Mouse (Mus musculus) heart, embryonic 14.5 days (tissue): ENCODE measurements at regions not wholly inside any gene's neighbourhood (a gene's known extent, or its start where the extent isn't known, plus 50 kb on each side); places are given as distances from the start of the nearest gene placed in this dataset.

Experiments
- ATAC-seq: fragments of 200-750 bp; cut with Nextera tagmentation; 2 replicates; pipeline ENCODE4 v1.8.0; 2017; ENCODE audit warnings: low read depth, moderate TSS enrichment; ENCODE audit not compliant: insufficient number of reproducible peaks, insufficient read depth, low FRiP score
- H3K27ac ChIP-seq, 2 experiments: fragments of 200-500 bp in 1 of 2; fragments of 300-500 bp in 1 of 2; sonication (generic) in 1 of 2; replicated peaks in 1 of 2; 2 replicates each; pipeline ENCODE4 v1.5.1; 2012 to 2014; ENCODE audit warnings: low read depth in 2 of 2, low read length in 2 of 2, control low read depth in 1 of 2, mild to moderate bottlenecking in 1 of 2, mixed read lengths in 1 of 2; ENCODE audit not compliant: control insufficient read depth in 1 of 2, insufficient read depth in 1 of 2
- H3K27me3 ChIP-seq: fragments of 300-500 bp; sonication (generic); 2 replicates; pipeline ENCODE4 v1.6.1; 2014; ENCODE audit warnings: mild to moderate bottlenecking, low read length, control low read depth; ENCODE audit not compliant: control insufficient read depth, insufficient read depth
- H3K36me3 ChIP-seq: fragments of 300-500 bp; sonication (generic); 2 replicates; pipeline ENCODE4 v1.6.1; 2014; ENCODE audit warnings: mild to moderate bottlenecking, control low read depth, low read length, mixed read lengths; ENCODE audit not compliant: control insufficient read depth, insufficient read depth
- H3K4me1 ChIP-seq, 2 experiments: fragments of 200-500 bp in 1 of 2; fragments of 300-500 bp in 1 of 2; sonication (generic) in 1 of 2; 2 replicates each; pipeline ENCODE4 v1.6.1; 2012 to 2014; ENCODE audit warnings: low read length in 2 of 2, control low read depth in 1 of 2, mixed read lengths in 1 of 2; ENCODE audit not compliant: control insufficient read depth in 2 of 2, insufficient read depth in 2 of 2
- H3K4me2 ChIP-seq: fragments of 300-500 bp; sonication (generic); 2 replicates; pipeline ENCODE4 v1.6.1; 2014; ENCODE audit warnings: mild to moderate bottlenecking, low read length
- H3K4me3 ChIP-seq, 2 experiments: fragments of 200-500 bp in 1 of 2; fragments of 300-500 bp in 1 of 2; sonication (generic) in 1 of 2; 2 replicates each; pipeline ENCODE4 v1.5.1; 2012 to 2014; ENCODE audit warnings: low read length in 2 of 2, mild to moderate bottlenecking in 2 of 2, control low read depth in 1 of 2, low read depth in 1 of 2, moderate library complexity in 1 of 2; ENCODE audit not compliant: control insufficient read depth in 1 of 2, insufficient read depth in 1 of 2
- H3K9ac ChIP-seq: fragments of 300-500 bp; sonication (generic); 2 replicates; pipeline ENCODE4 v1.6.1; 2014; ENCODE audit warnings: mild to moderate bottlenecking, low read length
- H3K9me3 ChIP-seq: fragments of 300-500 bp; sonication (generic); 2 replicates; pipeline ENCODE4 v1.6.1; 2016; ENCODE audit warnings: low read length, control low read depth; ENCODE audit not compliant: control insufficient read depth
- WGBS: fragments of 180-500 bp; shearing (Covaris S2); extraction: QIAGEN DNeasy Blood & Tissue Kit; methylation state at CpG from one replicate; pipeline ENCODE4 v1.1.7; 2014; 5-methylcytosine and 5-hydroxymethylcytosine counted together

DNA sequence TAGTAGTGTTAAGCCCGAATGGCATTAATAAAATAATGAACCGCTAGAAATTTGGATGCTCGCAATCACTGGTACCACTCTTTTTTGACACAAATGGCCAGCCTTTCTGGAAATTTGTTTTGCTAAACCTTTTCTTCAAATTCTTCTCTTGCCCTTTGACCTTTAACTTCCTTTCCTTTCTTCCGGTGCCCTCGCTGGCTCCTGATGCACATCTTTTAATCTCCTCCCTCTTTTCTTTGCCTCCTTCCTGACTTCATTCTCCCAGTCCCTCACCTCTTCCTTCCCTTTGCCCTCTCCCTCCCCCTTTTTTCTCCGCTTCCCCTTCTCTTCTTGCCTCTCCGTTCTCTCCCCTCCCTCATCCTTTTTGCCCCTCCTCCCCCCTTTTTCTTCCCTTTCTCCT lies 118.3 kb upstream of the Zfhx3 start:
- Histone ChIP-seq H3K9ac (no peak overlapping the region), H3K4me3 (peak overlapping the region; percentile 17 to 28; a peak in 2 of 4 replicates), H3K27ac (no peak overlapping the region), H3K36me3 (no peaks in the 10 kb centered on the region), H3K9me3 (no peaks in the 10 kb centered on the region), H3K4me1 (peaks cover 0 to 5% of the 10 kb centered on the region in 2 experiments; a peak in 2 of 4 replicates), H3K4me2 (peak overlapping the region; percentile 59), H3K27me3 (no peaks in the 10 kb centered on the region; the same call in 1 of the 2 replicates)
- WGBS = 21% methylated on average over 7 of the region's 7 CpGs
- no peak for ATAC-seq

DNA sequence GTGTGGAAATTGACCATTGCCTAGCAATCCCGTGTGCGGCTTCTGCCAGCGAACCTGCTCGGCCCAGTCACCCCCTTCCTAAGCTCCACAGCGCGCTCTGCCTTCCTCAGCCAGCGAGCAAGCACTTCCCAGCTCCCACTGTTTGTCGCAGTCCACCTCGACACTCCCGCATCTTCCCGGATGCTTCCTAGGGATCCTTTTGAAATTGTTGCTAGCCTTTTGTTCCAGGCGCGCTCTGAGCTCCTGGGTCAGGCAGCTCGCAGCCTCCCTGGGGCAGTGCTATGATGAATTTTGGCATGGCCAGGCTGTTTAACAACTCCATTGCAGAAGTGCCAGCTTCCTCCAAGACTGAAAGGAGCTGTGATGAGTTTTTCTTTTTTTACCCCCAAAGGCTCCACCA lies 117.8 kb upstream of the Zfhx3 start:
- peak overlapping the region; percentile 59 for H3K4me2 ChIP-seq
- ATAC-seq = no peak
- no peaks in the 10 kb centered on the region; the same call in 1 of the 2 replicates for H3K27me3 ChIP-seq
- H3K27ac ChIP-seq = no peak overlapping the region
- H3K9ac ChIP-seq = no peak overlapping the region
- H3K9me3 ChIP-seq = no peaks in the 10 kb centered on the region
- peak overlapping the region; percentile 17 to 28; a peak in 3 of 4 replicates for H3K4me3 ChIP-seq
- peaks cover 0 to 5% of the 10 kb centered on the region in 2 experiments; a peak in 2 of 4 replicates for H3K4me1 ChIP-seq
- H3K36me3 ChIP-seq = no peaks in the 10 kb centered on the region
- WGBS = 0% methylated on average over 14 of the region's 14 CpGs

DNA sequence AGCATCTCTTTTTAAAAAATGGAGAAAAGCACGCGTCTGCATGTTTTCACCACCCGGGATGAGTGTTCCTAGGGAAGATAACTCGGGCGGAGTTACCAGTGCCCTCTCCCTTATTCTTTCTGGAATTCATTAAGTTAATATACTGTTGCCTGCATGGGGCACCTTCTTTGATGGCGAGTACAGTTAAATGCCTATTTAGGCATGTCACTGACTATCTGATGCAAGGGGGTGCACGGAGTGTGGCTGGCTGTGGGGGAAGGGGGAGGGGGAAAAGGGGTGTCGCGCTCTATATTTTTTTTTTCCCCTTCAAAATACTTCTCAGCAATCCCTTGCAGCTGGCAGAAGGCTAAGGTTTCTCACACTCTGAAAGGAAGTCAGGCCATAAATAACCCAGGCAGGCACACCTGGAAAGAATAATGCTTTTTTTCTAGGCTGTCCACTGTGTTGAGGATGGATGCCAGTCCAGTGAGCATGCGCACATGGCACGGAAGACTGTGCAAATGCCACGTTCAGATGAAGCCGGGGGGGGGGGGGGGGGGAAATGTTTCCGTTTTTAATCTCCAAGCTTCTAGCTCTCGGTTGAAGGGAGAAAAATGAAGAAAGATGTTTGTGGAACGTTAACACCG lies 114.8 kb upstream of the Zfhx3 start:
- no peak for ATAC-seq
- 73% methylated on average over 17 of the region's 17 CpGs for WGBS
- no peaks in the 10 kb centered on the region; the same call in 1 of the 2 replicates for H3K27me3 ChIP-seq
- H3K27ac ChIP-seq = no peak overlapping the region
- no peaks in the 10 kb centered on the region for H3K36me3 ChIP-seq
- no peak overlapping the region for H3K9ac ChIP-seq
- no peaks in the 10 kb centered on the region for H3K9me3 ChIP-seq
- no peak overlapping the region for H3K4me3 ChIP-seq
- H3K4me2 ChIP-seq = no peak overlapping the region
- peaks cover 0 to 5% of the 10 kb centered on the region in 2 experiments; a peak in 2 of 4 replicates for H3K4me1 ChIP-seq

DNA sequence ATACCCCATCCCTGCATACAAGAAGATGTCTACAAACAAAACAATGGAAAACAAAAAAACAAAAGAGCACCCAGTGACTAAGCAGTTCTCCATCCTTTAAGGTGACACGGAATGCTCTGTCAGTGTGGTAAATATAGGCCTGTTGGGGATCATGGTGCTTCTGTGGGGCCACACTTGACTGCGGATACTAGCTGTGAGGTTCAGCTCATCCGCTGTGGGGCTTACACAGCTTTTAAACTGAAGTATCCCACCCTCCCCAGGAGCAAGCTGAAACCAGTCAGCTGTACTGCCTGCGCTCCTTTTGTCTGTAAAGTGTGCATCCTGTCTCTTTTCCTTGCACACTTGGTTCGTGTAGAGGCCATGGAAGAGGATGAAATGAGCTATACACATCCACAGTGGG lies 113.9 kb upstream of the Zfhx3 start:
- Histone ChIP-seq H3K27me3 (no peaks in the 10 kb centered on the region), H3K9ac (no peak overlapping the region), H3K4me2 (no peak overlapping the region), H3K4me1 (peaks cover 0 to 5% of the 10 kb centered on the region in 2 experiments; a peak in 2 of 4 replicates), H3K36me3 (no peaks in the 10 kb centered on the region), H3K27ac (no peak overlapping the region), H3K9me3 (no peaks in the 10 kb centered on the region), H3K4me3 (no peak overlapping the region)
- ATAC-seq = no peak
- 88% methylated on average over 5 of the region's 5 CpGs for WGBS

GRCm38 (mm10) chr8:107833481-107833880 lies 109.0 kb upstream of the Zfhx3 start:
- ATAC-seq = no peak
- H3K9me3 ChIP-seq = no peaks in the 10 kb centered on the region
- no peak overlapping the region for H3K4me2 ChIP-seq
- H3K4me3 ChIP-seq = no peak overlapping the region
- no peaks in the 10 kb centered on the region for H3K36me3 ChIP-seq
- H3K27me3 ChIP-seq = no peaks in the 10 kb centered on the region
- H3K4me1 ChIP-seq = no peaks in the 10 kb centered on the region
- WGBS = 84% methylated on average over 10 of the region's 10 CpGs
- no peak overlapping the region for H3K9ac ChIP-seq
- no peak overlapping the region for H3K27ac ChIP-seq

DNA sequence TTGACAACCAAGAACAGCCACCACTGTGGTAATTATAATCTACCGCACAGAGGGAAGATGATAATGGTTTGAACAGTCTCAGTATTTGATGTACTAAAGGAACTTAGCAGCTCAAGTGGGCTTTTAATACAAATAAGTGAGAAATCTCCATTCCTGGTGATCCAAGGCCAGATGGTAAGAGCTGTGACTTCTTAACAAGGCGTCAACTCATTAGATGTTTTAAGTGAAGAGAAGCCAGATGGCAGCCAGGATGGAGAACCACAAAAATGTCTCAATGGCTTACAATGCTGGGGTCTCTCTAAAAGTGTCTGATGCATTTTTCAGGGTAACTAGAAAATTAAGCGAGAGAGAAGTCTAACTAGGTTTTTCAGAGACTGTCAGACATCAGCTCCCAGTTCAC lies 96.3 kb upstream of the Zfhx3 start:
- Histone ChIP-seq H3K9ac (no peak overlapping the region), H3K36me3 (no peaks in the 10 kb centered on the region), H3K27me3 (no peaks in the 10 kb centered on the region), H3K4me1 (no peaks in the 10 kb centered on the region), H3K27ac (no peak overlapping the region), H3K9me3 (no peaks in the 10 kb centered on the region), H3K4me3 (no peak overlapping the region), H3K4me2 (no peak overlapping the region)
- 78% methylated on average over 3 of the region's 3 CpGs for WGBS
- ATAC-seq = no peak

GRCm38 (mm10) chr8:107851236-107852043 lies 91.0 kb upstream of the Zfhx3 start:
- Histone ChIP-seq H3K9ac (no peak overlapping the region), H3K4me3 (no peak overlapping the region), H3K27ac (no peak overlapping the region), H3K27me3 (no peaks in the 10 kb centered on the region), H3K36me3 (no peaks in the 10 kb centered on the region), H3K4me1 (no peaks in the 10 kb centered on the region), H3K4me2 (no peak overlapping the region), H3K9me3 (no peaks in the 10 kb centered on the region)
- 74% methylated on average over 17 of the region's 17 CpGs for WGBS
- ATAC-seq = no peak
